Mouse (Mus musculus): ENCODE data around the gene Sox5.
"Not testable (repeated sequence)": the region's sequence is repeated elsewhere in the genome, so short reads cannot be mapped to it uniquely, and the experiment has no call there.

DNA sequence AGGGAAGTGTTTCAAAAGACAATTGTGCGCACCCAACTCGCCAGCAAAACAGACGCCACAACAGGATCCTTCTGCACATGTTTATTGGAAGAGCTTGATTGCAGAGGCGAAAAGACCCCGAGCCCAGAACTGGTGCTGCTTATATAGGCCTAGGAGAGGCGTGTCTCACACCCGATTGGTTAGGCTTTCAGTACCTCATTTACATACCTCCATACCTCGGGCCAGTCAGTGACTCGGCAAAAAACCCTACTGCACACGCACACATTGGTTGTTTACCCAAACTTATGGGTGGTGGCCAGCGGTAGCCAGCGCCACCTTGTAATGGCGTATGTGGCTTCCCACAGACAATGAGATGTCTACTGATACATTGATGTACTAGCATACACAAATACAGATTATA is 599.3 kb downstream of the Sox5 start:
- not testable (repeated sequence) for TF ChIP-seq CTCF (IDR thresholded peaks at IDR 0.05; ENCODE audit: extremely low read depth, insufficient read length, insufficient replicate concordance, low read depth, low read length); POLR2A (IDR thresholded peaks at IDR 0.05; ENCODE audit: low read depth, low read length)

All from small intestine, adult 2 months (tissue).